Mouse (Mus musculus): Measurements from ENCODE around the gene Amn.

The Amn gene

DNA sequence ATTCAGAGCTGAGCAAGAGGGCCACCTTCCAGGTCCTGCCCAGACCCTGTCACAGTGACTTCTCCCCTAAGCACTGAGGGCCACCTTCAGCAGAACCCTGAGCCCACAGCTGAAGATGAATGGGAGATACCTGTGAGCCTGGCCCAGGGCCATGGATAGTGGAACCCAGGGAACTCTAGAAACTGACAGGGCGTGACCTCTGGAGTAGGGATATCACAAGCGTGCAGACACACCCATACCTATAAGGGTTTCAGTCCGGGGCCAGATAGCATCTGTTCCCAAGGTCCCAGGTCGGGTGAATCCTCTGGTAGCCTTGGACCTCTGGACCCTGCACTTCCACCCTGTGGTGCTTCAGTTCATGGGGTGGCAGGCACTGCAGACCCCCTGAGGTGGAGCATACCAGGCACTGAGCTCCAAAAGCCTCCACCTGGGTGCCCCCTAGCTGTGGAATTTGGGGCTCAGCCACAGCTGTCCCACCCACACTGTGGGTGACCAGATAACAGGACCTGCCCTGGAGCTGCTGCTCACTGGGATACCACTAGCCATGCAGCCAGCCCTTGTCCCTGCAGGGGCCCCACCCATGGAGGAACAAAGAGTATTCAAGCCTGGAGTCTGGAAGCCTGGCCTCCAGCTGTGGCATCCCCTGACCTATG lies 3.1 kb upstream of the Amn start:
- no peak for DNase-seq (ENCODE audit: low read depth)

DNA sequence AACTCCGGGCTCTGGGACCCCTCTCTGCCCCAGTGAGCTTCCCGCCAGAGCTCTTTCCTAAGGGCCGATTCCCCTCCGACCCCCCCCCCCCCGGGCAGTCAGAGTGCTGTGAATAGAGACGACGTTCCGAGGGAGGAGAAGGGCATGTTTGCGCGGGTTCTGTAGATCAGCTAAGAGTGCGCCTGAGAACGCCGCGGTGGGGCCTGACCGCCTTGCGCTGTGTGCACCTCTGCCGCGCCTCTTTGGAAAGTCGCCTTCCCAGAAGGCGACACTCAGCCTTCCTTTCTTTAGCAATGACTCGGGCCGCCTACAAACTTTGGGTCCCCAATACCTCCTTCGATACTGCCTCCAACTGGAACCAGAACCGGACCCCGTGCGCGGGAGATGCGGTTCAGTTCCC lies 511 bp downstream of the Amn start:
- DNase-seq (ENCODE audit: low read depth): no peak

DNA sequence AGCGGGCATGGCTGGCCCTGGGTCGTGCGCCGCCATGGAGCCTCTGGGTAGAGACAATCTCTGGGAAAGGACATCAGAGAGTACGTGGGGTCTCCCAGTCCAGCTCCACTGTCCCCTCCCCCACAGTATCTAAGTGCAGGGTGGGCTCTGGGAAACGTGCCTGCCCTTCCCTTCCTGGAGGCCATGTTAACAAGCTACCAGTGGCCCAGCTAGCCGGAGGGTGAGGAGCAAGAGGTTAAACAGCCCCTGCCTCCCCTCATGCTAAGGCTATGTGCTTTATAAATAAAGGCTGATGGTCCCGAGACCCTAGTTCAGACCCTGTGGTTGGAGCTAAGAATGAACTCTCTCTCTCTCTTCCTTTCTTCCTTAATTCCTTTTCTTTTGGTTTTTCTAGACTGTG lies 1.1 kb downstream of the Amn start:
- no peak for DNase-seq (ENCODE audit: low read depth)

DNA sequence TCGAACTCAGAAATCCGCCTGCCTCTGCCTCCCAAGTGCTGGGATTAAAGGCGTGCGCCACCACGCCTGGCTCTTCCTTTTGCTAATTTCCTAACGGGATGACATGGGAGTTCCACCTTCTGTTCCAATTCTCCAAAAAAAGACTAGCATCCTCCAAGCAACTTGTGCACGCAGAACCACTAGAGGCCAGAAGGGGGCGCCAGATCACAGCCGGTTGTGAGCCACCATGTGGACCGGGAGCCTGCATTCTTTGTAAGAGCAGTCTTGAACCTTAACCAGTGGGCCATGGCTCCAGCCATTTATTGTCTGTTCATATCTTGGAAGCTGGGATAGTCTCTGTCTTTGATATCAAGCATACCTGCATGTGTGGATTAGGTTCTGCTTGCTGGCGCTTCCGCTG lies 1.5 kb downstream of the Amn start:
- DNase-seq (ENCODE audit: low read depth): peak; percentile 78

DNA sequence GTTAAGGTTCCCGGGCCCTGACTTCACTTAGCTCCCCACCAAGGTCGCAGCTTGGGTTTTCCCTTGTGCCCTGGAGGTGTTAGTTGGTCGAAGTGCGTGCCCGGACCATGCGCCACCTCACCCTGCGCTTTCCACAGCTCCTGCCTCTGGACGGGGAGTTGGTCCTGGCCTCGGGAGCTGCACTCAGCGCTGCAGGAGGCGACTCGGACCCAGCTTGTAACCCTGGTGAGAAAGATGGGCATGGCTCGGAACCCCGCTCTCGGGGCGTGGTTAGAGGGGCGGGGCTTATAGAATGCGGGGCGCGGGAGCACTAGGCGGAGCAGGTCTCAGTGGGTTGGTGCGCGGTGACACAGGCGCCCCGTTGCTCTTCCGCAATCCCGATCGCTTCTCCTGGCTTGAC lies 3.1 kb downstream of the Amn start:
- DNase-seq (ENCODE audit: low read depth): no peak

DNA sequence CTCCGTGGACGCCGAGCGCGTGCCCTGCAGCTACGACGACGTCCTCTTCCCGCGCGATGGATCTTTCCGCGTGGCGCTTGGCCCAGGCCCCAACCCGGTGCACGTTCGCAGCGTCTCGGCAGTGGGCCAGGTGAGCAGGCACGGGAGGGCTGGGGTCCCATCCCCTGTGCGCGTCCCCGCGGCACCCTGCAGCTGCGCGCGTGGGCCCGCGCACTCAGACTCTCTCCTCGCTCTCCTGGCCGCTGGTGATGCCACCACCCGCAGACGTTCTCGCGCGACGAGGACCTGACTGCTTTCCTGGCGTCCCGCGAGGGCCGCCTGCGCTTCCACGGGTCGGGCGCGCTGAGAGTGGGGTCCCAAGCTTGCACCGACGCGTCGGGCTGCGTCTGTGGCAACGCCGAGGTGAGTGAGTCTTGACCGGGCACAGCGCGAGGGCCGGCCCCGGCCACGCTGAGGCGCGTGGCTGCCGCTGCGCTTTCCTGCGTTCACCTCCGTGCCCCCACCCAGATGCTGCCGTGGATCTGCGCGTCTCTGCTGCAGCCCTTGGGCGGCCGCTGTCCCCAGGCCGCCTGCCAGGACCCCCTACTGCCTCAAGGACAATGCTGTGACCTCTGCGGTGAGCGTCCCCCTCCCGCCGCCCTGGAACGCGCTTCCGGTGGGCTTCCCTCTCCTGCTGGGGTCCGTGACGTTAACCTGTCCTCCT lies 3.7 kb downstream of the Amn start:
- no peak for DNase-seq (ENCODE audit: low read depth)

DNA sequence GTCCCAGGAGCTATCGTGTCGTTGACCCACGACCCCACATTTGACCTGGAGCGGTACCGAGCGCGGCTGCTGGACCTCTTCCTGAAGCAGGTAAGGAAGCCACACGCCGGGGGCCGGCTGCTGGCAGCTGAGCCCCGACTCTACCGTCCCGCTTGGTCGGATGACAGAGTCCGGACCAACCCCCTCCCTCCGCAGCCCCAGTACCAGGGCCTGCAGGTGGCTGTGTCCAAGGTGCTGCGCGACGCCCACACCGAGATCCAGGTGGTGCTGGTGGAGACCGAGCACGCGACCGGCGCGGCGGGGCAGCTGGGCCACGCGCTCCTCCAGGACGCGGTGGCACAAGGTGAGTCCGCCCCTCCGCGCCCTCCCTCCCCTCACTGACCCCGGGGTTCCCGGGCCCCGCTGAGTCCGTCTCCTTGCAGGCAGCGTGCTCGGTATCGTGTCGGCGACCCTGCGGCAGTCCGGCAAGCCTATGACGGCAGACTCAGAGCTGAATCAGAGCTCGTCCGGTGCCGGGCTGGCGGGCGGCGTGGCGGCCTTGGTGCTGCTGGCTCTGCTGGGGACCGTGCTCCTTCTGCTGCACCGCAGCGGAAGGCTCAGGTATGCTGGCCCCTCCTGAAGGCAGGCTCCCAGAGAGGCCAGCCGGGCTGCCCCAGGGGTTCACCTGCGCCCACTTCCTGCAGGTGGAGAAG lies 4.4 kb downstream of the Amn start:
- DNase-seq (ENCODE audit: low read depth): no peak

DNA sequence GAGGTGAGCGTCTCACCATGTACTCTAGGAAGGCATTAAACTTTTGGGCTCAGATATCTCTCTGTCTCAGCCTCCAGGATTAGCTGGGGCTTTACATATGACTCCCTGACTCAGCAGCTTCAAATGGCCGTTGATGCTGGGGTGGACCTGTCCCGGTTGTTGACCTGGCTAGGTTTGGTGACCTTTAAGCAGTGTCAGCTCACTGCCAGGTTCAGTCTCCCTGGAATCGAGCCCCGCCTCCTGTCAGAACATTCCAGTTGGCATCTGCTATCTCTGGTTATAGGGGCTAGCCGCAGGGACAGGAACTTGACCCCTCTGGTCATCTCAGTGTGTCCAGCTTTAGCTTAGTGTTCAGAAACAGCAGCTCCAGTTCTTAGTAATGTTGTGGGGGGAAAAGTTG lies 5.5 kb downstream of the Amn start:
- DNase-seq (ENCODE audit: low read depth): no peak

DNA sequence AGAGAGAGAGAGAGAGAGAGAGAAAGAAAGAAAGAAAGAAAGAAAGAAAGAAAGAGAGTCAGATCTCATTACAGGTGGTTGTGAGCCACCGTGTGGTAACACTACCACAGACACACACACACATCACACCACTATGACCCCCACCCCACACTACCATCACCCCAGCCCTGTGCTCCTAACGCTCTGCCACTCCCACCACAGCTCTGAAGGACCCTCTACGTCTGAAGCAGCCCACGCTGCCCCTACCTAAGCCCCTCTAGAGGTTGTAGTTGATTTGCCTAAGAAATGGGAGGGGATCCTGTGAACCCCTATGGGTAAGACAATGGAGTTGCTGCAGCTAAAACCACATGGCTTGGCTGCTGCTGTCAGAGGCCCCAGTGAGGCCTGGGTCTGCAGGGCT lies 12.7 kb downstream of the Amn start:
- no peak for DNase-seq (ENCODE audit: low read depth)

DNA sequence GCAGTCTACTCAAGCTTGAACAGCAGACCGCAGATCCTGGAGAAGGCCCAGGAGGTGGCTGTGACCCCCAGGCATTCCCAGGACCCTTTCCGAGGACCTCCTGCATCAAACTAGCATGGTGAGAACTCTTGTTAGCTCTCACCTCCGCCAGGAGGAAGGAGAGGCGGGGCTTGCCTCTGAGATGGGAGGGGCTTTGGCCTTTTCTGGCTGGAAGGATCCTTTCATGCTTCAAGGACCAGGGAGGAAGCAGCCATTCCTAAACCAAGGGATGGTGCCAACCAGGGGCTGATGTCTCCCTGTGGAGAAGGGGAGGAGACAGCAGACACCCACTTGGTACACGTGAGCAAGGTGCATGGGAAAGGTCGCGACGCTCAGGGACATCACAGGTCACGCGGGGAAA lies 13.6 kb downstream of the Amn start:
- DNase-seq (ENCODE audit: low read depth): no peak

DNA sequence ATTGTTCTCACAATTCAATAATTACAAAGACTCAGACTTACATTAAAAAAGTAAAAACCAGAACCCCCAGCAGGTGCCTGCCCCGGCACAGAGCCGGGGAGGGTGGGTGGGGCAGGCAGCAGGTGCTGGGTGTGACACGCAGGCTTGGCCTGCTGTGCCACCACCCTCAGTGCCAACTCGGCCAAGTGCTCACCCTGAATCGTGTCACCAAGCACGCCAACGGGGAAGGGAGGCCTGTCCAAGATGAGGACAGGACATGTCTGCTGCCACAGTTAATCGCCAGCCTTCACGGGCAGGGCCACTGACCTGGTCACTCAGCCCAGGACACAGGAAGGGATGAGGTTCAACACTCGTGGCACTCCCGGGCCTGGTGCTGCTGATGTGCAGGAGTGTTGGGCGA lies 22.1 kb downstream of the Amn start:
- DNase-seq (ENCODE audit: low read depth): no peak

DNA sequence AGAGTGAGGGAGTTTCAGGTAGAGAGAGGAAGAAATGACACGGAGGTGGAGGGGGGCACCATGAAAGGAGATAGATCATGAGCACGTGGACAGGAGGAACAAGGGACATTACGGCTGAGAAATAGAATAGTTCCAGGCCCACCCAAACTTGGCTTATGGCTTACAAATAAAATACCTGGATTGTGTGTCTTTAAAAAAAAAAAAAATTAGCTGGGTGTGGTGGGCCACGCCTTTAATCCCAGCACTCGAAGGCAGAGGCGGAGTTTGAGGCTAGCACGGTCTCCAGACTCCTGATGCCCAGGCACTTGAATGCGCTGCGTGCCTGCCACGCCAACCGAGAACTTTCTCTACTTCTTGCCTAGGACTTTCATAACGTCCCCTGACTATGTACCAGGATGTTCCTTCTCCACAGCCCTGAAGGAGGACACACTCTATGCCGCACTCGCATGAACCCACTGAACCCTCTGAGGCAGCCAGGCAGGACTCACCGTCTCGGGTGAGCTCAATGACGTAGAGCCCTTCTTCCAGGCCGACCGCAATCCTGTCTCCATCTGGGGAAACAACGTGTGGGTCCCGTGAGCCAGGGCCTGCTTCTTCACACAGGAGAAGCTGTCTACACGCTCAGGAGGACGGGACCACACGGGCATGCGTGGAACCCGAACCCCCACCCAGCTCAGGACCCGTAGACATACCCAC lies 30.6 kb downstream of the Amn start:
- DNase-seq (ENCODE audit: low read depth): no peak

DNA sequence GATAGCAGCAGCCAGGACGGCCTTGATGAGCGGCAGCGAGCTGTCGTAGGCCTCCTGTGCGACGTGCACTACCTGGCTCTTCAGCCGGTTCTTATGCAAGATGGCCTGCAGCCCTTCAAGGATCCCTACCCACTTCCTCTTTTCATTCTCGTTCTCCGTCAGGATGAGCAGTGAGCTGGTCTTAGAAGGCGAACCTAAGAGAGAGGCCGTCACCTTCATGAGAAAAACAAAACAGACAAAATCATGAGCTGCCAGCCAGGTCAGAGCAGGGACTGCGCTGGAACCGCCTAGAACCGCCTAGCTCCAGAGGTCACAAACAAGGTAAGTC lies 31.1 kb downstream of the Amn start:
- peak; percentile 34 for DNase-seq (ENCODE audit: low read depth)

DNA sequence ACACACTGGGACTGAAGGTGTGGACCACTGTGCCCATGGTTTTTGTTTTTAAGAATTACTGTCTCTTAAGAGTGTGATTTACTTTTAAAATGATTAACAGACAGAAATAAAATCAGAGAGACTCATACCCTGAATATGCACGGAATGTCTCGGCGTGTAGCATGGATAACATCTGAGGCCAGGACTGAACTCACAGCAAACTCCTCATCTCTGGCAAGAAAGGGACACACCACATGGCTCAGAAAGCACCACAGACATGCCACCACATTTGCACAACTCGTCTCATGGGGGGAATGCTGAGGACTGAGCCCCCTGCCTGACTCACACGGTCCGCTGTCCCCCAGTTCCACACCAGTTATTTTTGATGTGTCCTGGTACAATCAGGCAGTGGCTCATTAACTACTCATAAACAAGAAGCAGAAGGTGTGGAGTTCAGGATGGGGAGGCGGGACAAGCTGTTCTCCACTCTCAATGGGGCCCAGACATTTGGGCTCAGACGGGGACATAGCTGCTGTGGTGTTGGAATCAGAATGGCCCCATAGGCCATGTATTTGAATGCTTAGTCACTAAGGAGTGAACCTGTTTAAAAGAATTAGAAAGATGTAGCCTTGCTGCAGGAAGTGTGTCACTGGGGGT lies 32.9 kb downstream of the Amn start:
- DNase-seq (ENCODE audit: low read depth): no peak

DNA sequence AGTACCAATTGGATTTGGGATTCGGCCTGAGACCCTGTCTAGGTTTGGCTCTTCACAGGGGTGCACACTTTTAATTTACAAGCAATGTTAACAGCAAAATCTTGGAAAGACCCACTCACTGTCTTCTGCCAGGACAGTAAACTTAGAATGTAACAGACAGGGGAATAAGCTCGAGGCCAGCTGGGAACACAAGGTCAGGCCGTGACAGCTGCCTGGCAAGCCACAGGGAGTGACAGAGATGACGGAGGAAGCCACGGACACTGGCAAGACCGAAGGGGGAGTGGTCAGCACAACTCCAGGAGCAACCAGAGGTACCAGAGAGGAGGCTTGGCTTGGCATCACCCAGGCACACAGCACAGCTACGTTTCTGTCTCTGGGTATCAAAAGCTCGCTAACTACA lies 35.9 kb downstream of the Amn start:
- no peak for DNase-seq (ENCODE audit: low read depth)

DNA sequence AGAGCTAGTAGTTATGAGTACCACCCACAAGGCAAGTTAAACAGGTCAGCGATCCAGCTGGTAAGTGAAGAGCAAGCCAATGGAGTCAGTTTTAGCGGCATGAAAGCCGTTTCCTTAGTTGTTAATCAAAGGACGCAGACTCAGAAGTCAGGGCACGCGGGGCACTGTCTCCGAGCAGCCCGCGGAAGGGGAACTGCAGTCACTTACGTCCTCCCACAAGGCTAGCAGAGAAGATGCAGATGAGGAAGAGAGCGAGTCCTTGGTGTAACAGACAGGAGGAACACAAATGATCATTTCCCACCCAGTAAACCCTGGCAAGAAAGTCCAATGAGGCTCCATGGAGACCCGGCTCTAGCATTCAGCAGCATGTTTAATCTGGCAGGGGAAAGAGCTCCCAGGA lies 38.4 kb downstream of the Amn start:
- no peak for DNase-seq (ENCODE audit: low read depth)

DNA sequence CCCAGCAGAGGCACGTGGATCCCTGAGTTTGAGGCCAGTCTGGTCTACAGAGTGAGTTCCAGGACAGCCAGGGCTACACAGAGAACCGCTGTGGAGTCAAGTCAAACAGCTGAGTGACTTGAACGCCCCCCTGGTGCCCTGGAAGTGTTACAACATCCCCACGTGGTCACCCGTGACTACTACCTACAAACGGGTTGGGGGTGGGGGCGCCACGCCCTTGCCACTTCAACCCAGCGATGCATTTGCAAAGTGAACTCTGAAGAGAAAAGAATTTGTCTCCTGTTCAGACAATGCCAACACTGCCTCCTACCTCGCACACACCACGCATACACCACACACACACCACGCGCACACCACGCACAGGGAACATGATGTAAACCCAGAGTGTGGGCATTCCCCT lies 39.0 kb downstream of the Amn start:
- DNase-seq (ENCODE audit: low read depth): no peak

DNA sequence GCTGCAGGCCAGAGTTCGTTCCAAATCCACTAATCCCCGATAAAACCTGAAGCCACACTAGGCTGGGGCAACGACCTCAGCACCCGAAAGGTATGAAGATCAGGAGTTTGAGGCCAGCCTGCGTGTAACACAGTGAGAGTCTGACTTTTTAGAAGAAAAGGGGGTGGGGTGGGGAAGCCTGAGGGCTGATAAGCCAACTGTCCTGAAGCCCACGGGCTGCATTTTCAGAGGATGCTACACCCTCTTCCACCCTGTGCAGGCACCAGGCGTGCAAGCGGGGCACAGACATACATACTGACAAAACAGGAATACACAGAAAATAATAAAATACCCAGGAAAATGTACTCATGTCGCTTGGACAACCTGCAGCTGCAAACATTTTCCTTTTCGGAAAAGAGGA lies 40.9 kb downstream of the Amn start:
- no peak for DNase-seq (ENCODE audit: low read depth)

DNA sequence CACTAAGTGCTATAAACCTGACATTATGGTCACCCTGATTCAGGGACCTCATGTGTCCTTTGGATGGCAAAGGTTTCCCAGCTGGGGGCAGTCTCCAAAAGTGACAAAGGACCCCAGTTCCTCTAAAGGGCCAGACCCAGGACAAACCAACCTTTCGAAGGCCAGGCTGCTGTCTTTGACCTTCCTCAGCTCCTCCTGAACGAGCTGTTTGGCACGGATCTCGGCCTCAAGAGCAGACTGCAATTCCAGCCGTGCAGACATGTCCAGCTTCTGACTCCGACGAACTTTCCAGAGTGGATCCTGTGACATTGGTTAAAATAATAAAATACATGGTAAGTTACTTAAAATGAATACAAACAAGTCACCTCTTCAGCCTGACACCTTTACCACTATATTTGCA lies 43.4 kb downstream of the Amn start:
- DNase-seq (ENCODE audit: low read depth): no peak

DNA sequence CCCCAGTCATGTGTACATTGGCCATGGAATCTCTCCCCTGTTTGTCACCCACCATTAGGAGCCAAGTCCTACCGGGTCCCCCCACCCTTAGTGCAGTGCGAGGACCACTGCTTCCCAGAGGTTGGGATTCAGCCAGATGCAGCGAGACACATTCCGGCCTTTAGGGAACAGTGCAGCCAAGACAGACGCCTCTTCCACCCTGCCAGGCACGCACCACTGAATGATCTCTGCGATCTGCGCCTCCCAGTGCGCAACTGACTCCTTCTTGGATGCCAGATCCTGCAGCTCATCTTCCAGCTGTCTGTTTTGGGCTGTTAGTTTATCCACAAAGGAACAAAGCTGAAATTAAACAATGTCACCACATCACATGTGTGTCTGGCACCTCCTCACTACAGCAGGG lies 46.8 kb downstream of the Amn start:
- no peak for DNase-seq (ENCODE audit: low read depth)

DNA sequence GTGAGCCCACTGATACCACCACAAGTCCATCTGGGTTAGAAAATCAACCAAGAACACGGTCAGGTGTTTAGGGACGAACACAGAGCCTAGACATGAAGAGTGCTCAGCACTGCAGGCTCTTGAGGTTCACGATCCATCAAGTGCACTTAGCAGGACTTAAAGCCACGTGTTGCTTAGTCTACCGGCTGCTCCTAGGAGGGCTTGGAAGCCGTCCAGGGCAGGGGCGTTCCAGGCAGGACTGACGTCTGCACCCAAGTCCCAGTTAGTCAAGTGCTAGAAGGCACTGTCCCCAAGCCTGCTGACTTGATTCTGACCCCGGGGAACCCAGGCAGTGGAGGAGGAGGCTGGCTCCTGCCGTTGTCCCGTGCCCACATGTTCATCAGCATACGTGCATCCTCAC lies 49.7 kb downstream of the Amn start:
- DNase-seq (ENCODE audit: low read depth): no peak

DNA sequence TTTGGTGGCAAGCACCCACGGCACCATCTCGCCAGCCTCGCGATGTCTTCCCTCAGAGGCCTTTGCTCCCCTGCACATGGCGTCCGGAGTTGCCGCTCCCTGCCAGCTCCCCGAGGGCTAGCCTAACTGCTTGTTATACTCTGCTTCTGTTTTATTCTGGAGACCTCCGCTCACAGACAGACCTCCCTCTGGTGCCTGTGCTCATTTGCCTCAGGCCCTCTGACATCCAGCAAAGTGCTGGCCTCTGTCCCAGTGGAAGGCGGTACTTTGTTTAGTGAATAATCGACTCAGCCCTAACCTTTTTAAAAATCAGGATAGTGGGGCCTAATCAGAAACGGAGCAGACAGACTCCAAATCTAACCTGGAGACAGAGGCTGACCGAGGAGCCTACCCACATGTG lies 50.9 kb downstream of the Amn start:
- no peak for DNase-seq (ENCODE audit: low read depth)

DNA sequence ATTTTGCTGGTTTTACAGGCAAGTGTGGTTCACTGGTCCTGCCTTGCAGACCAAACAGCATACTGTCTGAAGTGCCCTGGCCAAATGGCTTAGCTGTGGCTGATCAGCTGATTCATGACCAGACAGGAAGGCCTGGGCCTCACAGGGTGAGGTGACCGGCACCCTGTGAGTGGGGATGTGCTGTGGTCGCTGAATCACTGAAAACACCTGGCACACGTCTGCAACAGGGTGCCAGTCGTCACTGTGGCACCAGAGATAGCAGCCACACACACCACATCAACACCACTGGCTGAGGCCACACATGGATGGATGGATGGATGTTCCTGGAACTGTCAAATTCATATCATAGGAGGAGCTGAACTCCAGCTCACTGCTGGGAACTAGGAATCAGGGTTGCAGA lies 52.5 kb downstream of the Amn start:
- DNase-seq (ENCODE audit: low read depth): no peak

All from c-Kit-positive CD71-negative TER-119-negative erythroid progenitor cells, embryonic 14.5 days (primary cell).